Mouse (Mus musculus): ENCODE results near the gene Rad54l. TPM values are rescaled to one million over a fixed set of nuclear protein-coding genes. Genes with fewer than 3 reads are reported as not detected.

Gene Rad54l
- polyA plus RNA-seq, 1 experiment from 2014 or later = 26.9 TPM

GRCm38 (mm10) chr4:116077240-116078095 is 46.0 kb downstream of the Rad54l start:
- Histone ChIP-seq H3K27ac (no peak overlapping the region), H3K27me3 (replicated peaks) (no peaks in the 10 kb centered on the region), H3K4me3 (peak overlapping the region; percentile 98), H3K4me2 (replicated peaks) (peak overlapping the region; percentile 84), H3K9ac (peak overlapping the region; percentile 98), H3K4me1 (peaks cover 32% of the 10 kb centered on the region), H3K36me3 (peaks cover 24% of the 10 kb centered on the region), H3K9me3 (no peaks in the 10 kb centered on the region)
- ATAC-seq (ENCODE audit: low FRiP score, low read depth) = no peak
- WGBS = 71% methylated on average over 3 of the region's 3 CpGs

- Histone ChIP-seq H3K9me3 (no peaks in the 10 kb centered on the region), H3K27me3 (replicated peaks) (no peaks in the 10 kb centered on the region), H3K4me2 (replicated peaks) (peak overlapping the region; percentile 84), H3K27ac (peak overlapping the region; percentile 94), H3K9ac (peak overlapping the region; percentile 98), H3K4me3 (peak overlapping the region; percentile 98), H3K4me1 (peaks cover 33% of the 10 kb centered on the region), H3K36me3 (peaks cover 19% of the 10 kb centered on the region)
- WGBS = 2% methylated on average over 37 of the region's 37 CpGs
- peak; percentile 37; the same call in 1 of the 2 replicates for ATAC-seq (ENCODE audit: low FRiP score, low read depth)
These were observed 46.9 kb downstream of the Rad54l start for GRCm38 (mm10) chr4:116076369-116077231.

GRCm38 (mm10) chr4:116075631-116076368 is 47.7 kb downstream of the Rad54l start:
- peaks cover 33% of the 10 kb centered on the region for H3K4me1 ChIP-seq
- H3K36me3 ChIP-seq = peaks cover 11% of the 10 kb centered on the region
- H3K9ac ChIP-seq = peak overlapping the region; percentile 98
- H3K27me3 ChIP-seq (replicated peaks) = no peaks in the 10 kb centered on the region
- H3K27ac ChIP-seq = peak overlapping the region; percentile 94
- under 1% methylated on average over 76 of the region's 77 CpGs for WGBS
- no peaks in the 10 kb centered on the region for H3K9me3 ChIP-seq
- peak overlapping the region; percentile 98 for H3K4me3 ChIP-seq
- H3K4me2 ChIP-seq (replicated peaks) = peak overlapping the region; percentile 84
- peak; percentile 80 for ATAC-seq (ENCODE audit: low FRiP score, low read depth)

GRCm38 (mm10) chr4:116074861-116075620 is 48.4 kb downstream of the Rad54l start, which contains the start of the genes Uqcrh and Lrrc41:
Uqcrh (minus strand) TSS chr4:116075071.
Lrrc41 (plus strand) TSS chr4:116075269.
- Histone ChIP-seq H3K9ac (peak within 1 kb of the TSS; percentile 98), H3K27me3 (replicated peaks) (no peaks in the 10 kb centered on the region), H3K4me1 (peaks cover 33% of the 10 kb centered on the region), H3K4me3 (peak within 1 kb of the TSS; percentile 98), H3K27ac (peak within 1 kb of the TSS; percentile 94), H3K36me3 (peaks cover 8% of the 10 kb centered on the region; the same call in 1 of the 2 replicates), H3K9me3 (no peaks in the 10 kb centered on the region), H3K4me2 (replicated peaks) (peak within 1 kb of the TSS; percentile 84)
- peak; percentile 92 for ATAC-seq (ENCODE audit: low FRiP score, low read depth)
- under 1% methylated on average over 55 of the region's 55 CpGs for WGBS

GRCm38 (mm10) chr4:116074145-116074675 is 49.3 kb downstream of the Rad54l start:
- Histone ChIP-seq H3K4me3 (peak overlapping the region; percentile 98), H3K9me3 (no peaks in the 10 kb centered on the region), H3K4me1 (peaks cover 33% of the 10 kb centered on the region), H3K27me3 (replicated peaks) (no peaks in the 10 kb centered on the region), H3K27ac (no peak overlapping the region), H3K9ac (peak overlapping the region; percentile 57), H3K36me3 (peaks cover 13% of the 10 kb centered on the region), H3K4me2 (replicated peaks) (peak overlapping the region; percentile 84)
- ATAC-seq (ENCODE audit: low FRiP score, low read depth) = no peak
- WGBS = 2% methylated on average over 8 of the region's 8 CpGs

GRCm38 (mm10) chr4:116073146-116073545 is 50.3 kb downstream of the Rad54l start:
- peak overlapping the region; percentile 24; the same call in 1 of the 2 replicates for H3K4me2 ChIP-seq (replicated peaks)
- H3K4me3 ChIP-seq = no peak overlapping the region
- H3K9ac ChIP-seq = no peak overlapping the region
- no peaks in the 10 kb centered on the region for H3K27me3 ChIP-seq (replicated peaks)
- 64% methylated on average over 4 of the region's 4 CpGs for WGBS
- peaks cover 33% of the 10 kb centered on the region for H3K4me1 ChIP-seq
- H3K27ac ChIP-seq = no peak overlapping the region
- ATAC-seq (ENCODE audit: low FRiP score, low read depth) = no peak
- H3K36me3 ChIP-seq = peaks cover 23% of the 10 kb centered on the region
- H3K9me3 ChIP-seq = no peaks in the 10 kb centered on the region

- Histone ChIP-seq H3K4me1 (peaks cover 18% of the 10 kb centered on the region), H3K4me3 (no peak overlapping the region), H3K9ac (no peak overlapping the region), H3K36me3 (peaks cover 49% of the 10 kb centered on the region), H3K9me3 (no peaks in the 10 kb centered on the region), H3K27me3 (replicated peaks) (no peaks in the 10 kb centered on the region), H3K4me2 (replicated peaks) (no peak overlapping the region), H3K27ac (no peak overlapping the region)
- ATAC-seq (ENCODE audit: low FRiP score, low read depth) = no peak
- WGBS = 92% methylated on average over 6 of the region's 6 CpGs
These were observed 53.4 kb downstream of the Rad54l start for GRCm38 (mm10) chr4:116070116-116070515.

GRCm38 (mm10) chr4:116063855-116064254 is 59.6 kb downstream of the Rad54l start:
- WGBS = 56% methylated on average over 1 of the region's 1 CpGs
- H3K9me3 ChIP-seq = no peaks in the 10 kb centered on the region
- no peak overlapping the region for H3K9ac ChIP-seq
- no peak for ATAC-seq (ENCODE audit: low FRiP score, low read depth)
- H3K4me3 ChIP-seq = no peak overlapping the region
- no peak overlapping the region for H3K27ac ChIP-seq
- no peaks in the 10 kb centered on the region for H3K27me3 ChIP-seq (replicated peaks)
- H3K4me2 ChIP-seq (replicated peaks) = no peak overlapping the region
- peaks cover 33% of the 10 kb centered on the region for H3K36me3 ChIP-seq
- no peaks in the 10 kb centered on the region for H3K4me1 ChIP-seq

GRCm38 (mm10) chr4:116059012-116059726 is 64.3 kb downstream of the Rad54l start:
- Histone ChIP-seq H3K4me1 (no peaks in the 10 kb centered on the region), H3K4me3 (no peak overlapping the region), H3K9me3 (no peaks in the 10 kb centered on the region), H3K27ac (no peak overlapping the region), H3K27me3 (replicated peaks) (no peaks in the 10 kb centered on the region), H3K4me2 (replicated peaks) (no peak overlapping the region), H3K36me3 (no peaks in the 10 kb centered on the region), H3K9ac (no peak overlapping the region)
- WGBS = 84% methylated on average over 5 of the region's 5 CpGs
- ATAC-seq (ENCODE audit: low FRiP score, low read depth) = no peak

GRCm38 (mm10) chr4:116057559-116057958 is 65.9 kb downstream of the Rad54l start:
- WGBS = 6% methylated on average over 1 of the region's 1 CpGs
- no peaks in the 10 kb centered on the region for H3K9me3 ChIP-seq
- no peak overlapping the region for H3K9ac ChIP-seq
- no peaks in the 10 kb centered on the region for H3K27me3 ChIP-seq (replicated peaks)
- H3K4me1 ChIP-seq = peaks cover 6% of the 10 kb centered on the region; the same call in 1 of the 2 replicates
- no peaks in the 10 kb centered on the region for H3K36me3 ChIP-seq
- H3K27ac ChIP-seq = no peak overlapping the region
- ATAC-seq (ENCODE audit: low FRiP score, low read depth) = no peak
- H3K4me2 ChIP-seq (replicated peaks) = no peak overlapping the region
- no peak overlapping the region for H3K4me3 ChIP-seq

Data from neural tube, embryonic 12.5 days (tissue).